Mouse (Mus musculus) embryonic fibroblast, embryonic 13.5 days (primary cell): ENCODE measurements around the gene Nfkb1.

ENCODE experiments used
- CTCF ChIP-seq: IDR thresholded peaks from 2 replicates; pipeline ENCODE4 v1.5.1; 2011; ENCODE audit warnings: mild to moderate bottlenecking, control low read depth, low read length, moderate library complexity, borderline replicate concordance; ENCODE audit not compliant: insufficient read depth
- POLR2A ChIP-seq: IDR thresholded peaks from 2 replicates; pipeline ENCODE4 v1.6.1; 2011; ENCODE audit warnings: low read depth, mild to moderate bottlenecking, control low read depth, low read length, moderate library complexity

GRCm38 (mm10) chr3:135630430-135631095 lies 60.8 kb downstream of the Nfkb1 start:
- TF ChIP-seq CTCF (no peak), POLR2A (no peak)
